Mouse (Mus musculus): Measurements from ENCODE around the gene Selenos.
"Not testable (repeated sequence)": the region's sequence is repeated elsewhere in the genome, so short reads cannot be mapped to it uniquely, and the experiment has no call there.

Selenos gene

GRCm38 (mm10) chr7:66079364-66080230 is at the start of gene Selenos:
Gene Selenos (plus strand): TSS chr7:66079649.
- DNase-seq (ENCODE audit: low read depth, low spot score), result peak; percentile 98

GRCm38 (mm10) chr7:66036809-66037208 is 42.6 kb upstream of the Selenos start:
- no peak for DNase-seq (ENCODE audit: low read depth, low spot score)

- DNase-seq (ENCODE audit: low read depth, low spot score), result peak; percentile 64
These were observed 41.2 kb upstream of the Selenos start for GRCm38 (mm10) chr7:66038261-66038660.

GRCm38 (mm10) chr7:66038730-66039129 is 40.7 kb upstream of the Selenos start:
- DNase-seq (ENCODE audit: low read depth, low spot score), result no peak

GRCm38 (mm10) chr7:66040026-66040814 is 39.2 kb upstream of the Selenos start:
- DNase-seq (ENCODE audit: low read depth, low spot score), result no peak

- DNase-seq (ENCODE audit: low read depth, low spot score), result no peak
These were observed 35.6 kb upstream of the Selenos start, which contains the start of gene Gm45213 for GRCm38 (mm10) chr7:66043552-66044459. Gene Gm45213 (plus strand): TSS chr7:66043602.

GRCm38 (mm10) chr7:66044617-66045016 is 34.8 kb upstream of the Selenos start:
- DNase-seq (ENCODE audit: low read depth, low spot score), result no peak

- no peak for DNase-seq (ENCODE audit: low read depth, low spot score)
These were observed 32.2 kb upstream of the Selenos start for GRCm38 (mm10) chr7:66046921-66047918.

- no peak for DNase-seq (ENCODE audit: low read depth, low spot score)
These were observed 31.5 kb upstream of the Selenos start for GRCm38 (mm10) chr7:66047975-66048374.

- DNase-seq (ENCODE audit: low read depth, low spot score), result no peak
These were observed 30.8 kb upstream of the Selenos start for GRCm38 (mm10) chr7:66048446-66049230.

- DNase-seq (ENCODE audit: low read depth, low spot score), result no peak
These were observed 25.4 kb upstream of the Selenos start for GRCm38 (mm10) chr7:66053946-66054483.

- not testable (repeated sequence) for DNase-seq (ENCODE audit: low read depth, low spot score)
These were observed 24.1 kb upstream of the Selenos start for GRCm38 (mm10) chr7:66055356-66055755.

GRCm38 (mm10) chr7:66058703-66059102 is 20.7 kb upstream of the Selenos start, which contains the start of gene Snrpa1:
Gene Snrpa1 (plus strand): TSS chr7:66059003.
- no peak for DNase-seq (ENCODE audit: low read depth, low spot score)

- DNase-seq (ENCODE audit: low read depth, low spot score), result peak; percentile 85
These were observed 19.1 kb upstream of the Selenos start for GRCm38 (mm10) chr7:66060066-66060956.

GRCm38 (mm10) chr7:66061057-66061456 is 18.4 kb upstream of the Selenos start:
- no peak for DNase-seq (ENCODE audit: low read depth, low spot score)

- peak; percentile 32 for DNase-seq (ENCODE audit: low read depth, low spot score)
These were observed 3.0 kb upstream of the Selenos start for GRCm38 (mm10) chr7:66076411-66076810.

- DNase-seq (ENCODE audit: low read depth, low spot score), result no peak
These were observed 773 bp downstream of the Selenos start for GRCm38 (mm10) chr7:66080231-66080613.

- DNase-seq (ENCODE audit: low read depth, low spot score), result no peak
These were observed 4.3 kb downstream of the Selenos start for GRCm38 (mm10) chr7:66083757-66084156.

All from forelimb bud, embryonic 11.5 days (tissue).